Mouse (Mus musculus) kidney, postnatal 25 days (tissue): ENCODE data around the gene Scamp4.
A peak's percentile ranks its signal among the peaks of the same experiment; 100 is the strongest.

Source experiments
- DNase-seq, 2 experiments: peaks; one replicate each; pipeline ENCODE4 v3.0.0; 2021; ENCODE audit warnings: mixed read lengths in 2 of 2

Gene Scamp4

DNA sequence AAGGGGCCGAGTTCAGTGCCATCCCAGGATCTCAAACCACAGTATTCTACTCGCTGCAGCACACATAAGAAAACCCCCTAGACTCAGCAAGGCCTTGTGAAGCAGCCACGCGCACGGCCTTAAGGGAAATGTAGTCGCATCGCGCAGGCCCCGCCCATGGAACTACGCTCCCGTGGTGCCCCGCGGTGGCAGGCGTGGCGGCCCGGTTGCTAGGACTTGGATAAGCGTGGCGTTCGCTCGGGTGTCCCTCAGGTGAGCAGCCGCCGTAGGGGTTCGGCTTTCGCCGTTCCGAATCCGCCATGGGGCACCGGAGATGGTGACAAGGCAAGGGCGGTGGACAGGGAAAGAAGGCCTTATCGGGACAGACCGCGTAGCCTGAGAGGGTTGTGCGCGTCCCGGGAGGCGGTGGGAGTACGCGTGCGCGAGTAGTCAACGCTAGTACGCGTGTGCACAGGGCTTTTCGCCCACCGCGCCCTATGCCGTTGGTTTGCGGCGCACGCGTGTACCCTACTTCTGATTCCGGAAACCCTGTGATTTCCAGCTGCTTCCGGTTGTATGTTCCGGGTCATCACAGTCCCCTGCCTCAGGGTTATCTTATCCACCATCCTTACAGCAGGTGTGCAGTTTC, at the start of gene Scamp4, which contains the start of gene Adat3:
Gene Scamp4, plus strand, starts transcription at position 175 of the 628 bp plus-strand sequence.
Gene Adat3, plus strand, starts transcription at position 183 of the 628 bp plus-strand sequence.
- peak; percentile 96 to 97 for DNase-seq

DNA sequence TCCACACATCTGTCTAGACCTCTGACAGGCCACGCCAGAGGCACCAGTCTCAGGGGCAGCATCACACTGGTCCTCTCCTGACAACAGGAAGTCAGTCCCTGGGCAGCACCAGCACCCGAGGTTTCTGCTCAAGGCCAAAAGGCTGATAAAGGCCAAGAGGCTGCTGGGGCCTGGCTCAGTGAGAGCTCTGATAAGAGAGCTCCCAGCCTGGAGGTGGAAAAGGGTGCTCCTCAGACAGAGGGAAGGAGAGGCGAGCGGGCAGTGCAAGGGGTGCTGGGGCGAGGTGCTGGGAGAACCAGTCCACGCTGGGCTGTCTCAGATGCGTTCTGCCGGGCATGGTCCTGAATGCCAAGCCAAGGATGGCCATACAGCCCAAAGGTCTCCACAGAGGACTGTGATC, 49.1 kb upstream of the Scamp4 start:
- DNase-seq: no peak

DNA sequence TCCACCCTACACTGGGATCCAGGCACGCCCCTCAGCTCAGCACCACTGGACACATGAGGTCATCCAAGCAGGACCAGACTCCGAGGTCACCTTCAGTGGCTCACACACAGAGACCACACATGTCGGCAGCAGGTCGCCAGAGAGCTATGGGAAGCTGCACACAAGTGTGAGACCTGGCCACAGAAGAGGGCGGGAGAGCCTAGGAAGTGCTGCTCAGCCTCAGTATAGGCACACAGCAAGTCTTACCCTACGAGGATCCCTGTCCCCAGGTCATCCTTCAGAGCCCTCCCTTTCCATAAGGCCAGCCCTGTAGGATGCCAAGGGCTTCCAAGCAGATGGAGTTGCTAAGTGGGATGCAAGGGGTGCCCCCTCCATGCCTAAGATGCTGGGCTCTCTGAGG, 48.7 kb upstream of the Scamp4 start:
- no peak for DNase-seq

DNA sequence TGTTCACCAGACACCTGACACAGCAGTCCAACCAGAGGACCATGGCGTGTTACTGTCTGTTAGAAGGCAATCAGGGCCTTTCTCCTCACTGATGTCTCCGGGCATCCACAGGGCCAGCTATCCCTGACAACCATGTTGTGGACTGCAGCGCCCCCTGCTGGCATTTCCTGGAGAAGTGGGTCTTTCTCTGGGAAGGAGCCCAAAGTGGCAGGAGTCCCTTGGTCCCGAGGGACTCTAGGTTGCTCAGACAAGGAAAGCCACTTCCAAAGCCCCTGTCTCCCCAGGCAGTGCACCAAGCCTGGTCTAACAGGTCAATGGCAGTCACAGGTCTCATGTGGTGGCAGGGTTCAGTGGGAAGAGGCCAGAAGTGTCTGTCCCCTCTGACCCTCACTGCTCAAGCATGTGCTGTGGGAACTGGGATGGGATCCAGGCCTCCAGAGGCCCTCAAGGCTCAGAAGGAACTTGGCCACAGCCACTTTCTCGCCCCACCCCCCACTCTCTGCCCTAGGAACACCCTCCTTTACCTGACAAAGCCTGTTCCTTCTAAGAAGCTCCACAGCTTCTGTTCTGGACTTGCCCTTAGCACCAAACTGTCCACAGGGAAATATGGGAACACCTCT, 45.2 kb upstream of the Scamp4 start:
- DNase-seq: peak; percentile 90 to 93

DNA sequence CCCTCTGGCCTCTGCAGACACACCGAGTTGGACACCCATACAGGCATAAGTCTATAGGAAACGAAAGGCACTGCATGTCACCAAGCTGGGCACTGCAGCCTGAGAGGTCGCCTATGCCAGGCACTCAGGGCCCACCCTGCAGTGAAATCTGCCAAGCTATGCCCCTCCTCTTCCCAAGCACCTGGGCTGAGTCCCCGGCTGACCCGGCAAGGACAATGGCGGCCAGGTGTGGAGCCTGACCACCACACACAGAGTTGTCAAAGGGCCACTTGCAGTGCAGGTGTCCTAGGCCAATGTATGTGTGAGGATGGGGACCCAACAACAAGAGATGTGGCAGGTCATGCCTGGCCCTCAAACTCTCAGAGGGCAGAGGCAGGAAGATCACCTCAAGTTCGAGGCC, 43.2 kb upstream of the Scamp4 start:
- DNase-seq: no peak

DNA sequence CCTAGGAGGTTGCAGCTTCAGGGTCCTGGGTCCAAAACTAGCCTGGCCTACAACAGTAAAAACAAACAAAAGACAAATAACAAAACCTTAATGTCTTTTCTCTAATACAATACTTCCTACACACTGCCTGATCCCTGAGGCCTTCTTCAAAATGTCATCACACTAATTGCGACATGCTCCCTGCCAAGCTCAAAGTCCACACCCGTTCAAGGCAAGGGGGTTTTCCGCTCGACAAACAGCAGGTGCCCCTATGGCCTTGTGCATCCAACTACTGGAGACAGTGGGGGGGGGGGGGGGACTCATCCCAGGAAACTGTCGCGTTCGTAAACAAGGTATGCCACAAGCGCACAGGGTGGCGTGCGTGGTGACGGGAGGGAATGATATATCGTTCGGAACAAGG, 42.1 kb upstream of the Scamp4 start:
- peak; percentile 37 to 69 for DNase-seq

DNA sequence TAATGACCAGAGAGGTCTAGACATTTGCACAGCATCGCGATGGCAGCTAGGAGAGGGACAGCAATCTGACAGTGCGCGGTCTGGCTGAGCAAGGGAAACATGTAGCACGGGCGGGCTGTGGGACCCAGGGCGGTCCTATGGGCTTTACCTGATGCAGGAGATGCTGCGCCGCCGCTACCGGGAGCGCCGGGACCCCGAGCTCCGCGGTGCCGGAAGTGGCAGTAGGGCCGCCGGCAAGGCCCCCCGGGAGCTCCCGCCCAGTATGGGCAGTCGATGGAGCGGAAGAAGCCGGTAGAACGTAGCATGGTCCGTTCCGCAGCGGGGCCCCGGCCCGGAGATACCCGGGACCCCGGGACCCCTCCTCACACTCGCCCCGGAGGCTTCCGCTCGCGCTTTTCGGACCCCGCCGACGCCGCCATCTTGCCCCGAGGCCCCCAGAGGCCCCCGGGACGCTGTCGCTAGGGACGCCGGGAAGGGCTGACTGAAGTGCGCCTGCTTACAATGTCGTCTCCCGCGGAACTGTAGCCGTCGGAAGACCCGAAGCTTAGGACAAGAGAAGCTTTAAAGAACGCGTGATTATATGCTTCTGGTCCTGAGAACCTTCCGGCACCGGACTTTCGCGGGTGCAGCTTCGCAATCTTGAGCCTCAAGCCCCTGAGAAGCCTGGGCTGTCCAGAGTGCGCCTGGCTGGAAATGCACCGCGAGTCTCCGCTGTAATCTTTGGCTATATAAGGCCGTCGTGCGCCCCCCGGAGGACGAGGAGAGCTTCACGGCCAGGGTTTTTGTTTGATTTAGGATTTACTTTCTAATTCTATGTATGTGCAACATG, 41.3 kb upstream of the Scamp4 start, which contains the start of gene Rexo1:
Gene Rexo1, minus strand, starts transcription at position 445 of the 829 bp plus-strand sequence.
- peak; percentile 96 to 97 for DNase-seq

DNA sequence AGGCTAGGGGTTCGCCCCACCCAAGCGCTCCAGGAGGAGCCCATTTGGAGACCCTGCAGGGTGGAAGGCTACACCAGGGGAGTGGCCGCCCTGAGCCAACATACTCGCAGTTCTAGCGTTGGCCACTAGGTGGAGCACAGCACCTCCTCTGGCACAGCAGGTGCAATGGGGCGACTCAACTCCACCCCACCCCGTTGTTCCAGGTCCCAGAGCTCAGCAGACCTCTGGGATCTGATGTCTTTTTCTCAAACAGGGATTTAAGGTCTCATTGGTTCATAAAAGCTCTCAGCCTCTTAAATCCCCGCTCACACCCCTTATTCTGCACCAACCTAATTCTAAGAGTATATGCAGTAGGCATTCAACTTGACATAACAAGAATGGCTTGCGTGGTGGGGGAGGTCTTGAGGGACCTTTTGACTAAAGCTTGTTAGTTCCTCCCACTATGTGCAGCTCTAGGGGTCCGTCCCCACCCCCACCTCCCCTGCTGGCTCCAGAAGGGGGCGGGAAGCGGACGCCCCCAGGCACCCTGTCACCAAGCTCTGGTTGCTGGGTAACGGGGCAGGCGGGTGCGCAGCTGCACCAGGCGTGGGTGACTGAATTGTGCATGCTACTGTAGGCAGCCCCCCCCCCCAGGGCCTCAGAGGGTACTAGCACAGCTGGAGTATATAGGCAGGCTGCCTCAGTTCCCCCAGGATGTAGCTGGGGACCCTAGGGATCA, 36.1 kb upstream of the Scamp4 start:
- DNase-seq: peak; percentile 85 to 93

DNA sequence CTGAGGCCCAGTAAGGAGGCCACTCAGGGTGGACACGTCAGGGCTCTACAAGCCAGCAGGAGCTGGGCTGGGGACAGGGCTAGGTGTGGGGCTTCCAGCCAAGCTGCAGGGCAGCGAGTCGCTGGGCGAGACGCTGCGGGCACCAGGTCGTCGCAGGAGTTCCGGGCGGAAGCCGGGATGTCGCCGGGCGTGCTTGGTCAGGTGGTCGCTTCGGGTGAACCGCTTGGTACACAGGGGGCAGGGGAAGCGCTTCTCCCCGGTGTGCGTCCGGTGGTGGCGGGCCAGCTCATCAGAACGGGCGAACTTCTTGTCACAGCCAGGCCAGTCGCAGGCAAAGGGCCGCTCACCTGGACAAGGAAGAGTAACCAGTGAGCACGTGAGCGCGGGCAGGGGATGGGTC, 33.8 kb upstream of the Scamp4 start:
- DNase-seq: no peak

DNA sequence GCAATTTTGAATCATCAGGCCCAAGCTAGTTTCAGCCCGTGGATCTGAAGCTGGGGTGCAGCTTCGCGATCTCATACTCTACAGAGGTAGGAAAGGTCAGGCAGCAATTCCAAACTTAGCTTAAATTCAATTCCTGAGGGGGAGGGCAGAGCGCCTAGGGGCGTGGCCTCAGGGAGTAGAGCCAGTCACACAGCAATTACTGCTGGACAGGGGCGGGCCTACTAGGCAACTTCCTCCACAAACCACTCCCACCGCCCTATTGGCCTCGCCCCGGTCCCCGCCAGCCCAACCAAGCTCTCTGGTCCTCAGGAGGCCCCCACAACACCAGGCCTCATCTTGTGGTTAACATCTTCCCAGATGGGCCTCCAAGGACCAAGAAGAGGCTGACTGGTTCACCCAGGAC, 33.0 kb upstream of the Scamp4 start:
- DNase-seq: peak; percentile 76 to 87

DNA sequence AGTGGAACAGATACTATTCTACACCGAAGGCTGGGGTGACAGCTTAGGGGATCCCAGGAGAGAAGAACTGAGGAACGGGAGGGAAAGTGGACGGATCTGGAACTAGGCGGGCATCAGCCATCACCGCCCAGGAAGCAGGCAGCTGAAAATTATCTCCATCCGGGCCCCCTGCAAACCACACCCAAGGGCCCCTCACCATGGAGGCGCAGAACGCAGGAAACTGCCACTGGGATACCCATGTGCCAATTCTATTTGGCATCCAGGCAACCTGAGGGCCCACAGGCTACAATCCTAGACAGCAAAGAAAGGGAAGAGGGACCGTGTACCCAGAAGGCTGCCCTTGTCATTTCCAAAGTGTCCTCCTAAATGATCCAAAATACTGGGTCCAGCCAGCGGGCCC, 32.3 kb upstream of the Scamp4 start:
- DNase-seq: no peak

DNA sequence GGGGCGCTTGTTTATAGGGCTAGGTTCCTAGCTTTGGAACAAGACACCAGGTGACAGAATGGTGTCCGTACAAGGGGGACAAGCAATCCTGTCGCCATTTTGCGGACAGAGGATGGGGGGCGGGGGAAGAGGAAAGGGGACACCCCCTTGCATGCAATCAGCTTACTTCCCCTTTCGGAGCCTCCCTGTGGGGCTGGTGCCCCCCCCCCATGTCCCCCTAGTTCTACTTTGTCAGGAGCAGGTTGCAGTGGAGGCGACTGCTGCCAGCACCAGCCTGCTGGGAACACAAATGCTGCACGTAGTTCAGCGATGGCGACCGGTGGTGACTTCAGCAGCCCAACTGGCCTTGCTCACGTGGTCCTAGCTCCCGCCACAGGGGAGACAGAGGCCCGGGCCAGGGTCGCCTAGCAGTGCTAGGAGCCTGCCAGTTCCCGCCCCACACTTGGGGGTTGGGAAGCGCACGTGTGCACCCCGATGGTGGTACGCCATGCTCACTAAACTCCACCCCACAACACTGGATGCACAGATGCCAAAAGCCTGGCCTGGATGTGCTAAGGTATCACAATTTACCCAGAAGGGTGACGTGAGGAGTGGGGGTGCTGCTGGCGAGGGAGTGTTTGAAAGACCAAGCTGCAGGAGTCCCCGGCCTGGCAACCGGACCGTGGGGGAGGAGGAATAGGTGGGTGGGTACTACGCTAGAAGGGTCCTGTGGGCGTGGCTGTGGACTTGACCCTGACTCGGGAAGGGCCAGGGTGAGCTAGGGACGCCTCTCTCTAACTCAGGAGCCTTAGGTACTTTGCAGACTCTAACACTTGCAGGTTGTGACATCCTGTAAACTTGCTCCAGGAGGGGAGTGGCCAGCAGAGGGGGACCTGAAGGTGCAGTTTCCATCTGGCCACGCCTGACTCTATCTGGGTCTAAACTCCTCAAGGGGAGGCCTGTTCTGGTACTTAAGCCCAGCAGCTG, 31.5 kb upstream of the Scamp4 start:
- no peak for DNase-seq

DNA sequence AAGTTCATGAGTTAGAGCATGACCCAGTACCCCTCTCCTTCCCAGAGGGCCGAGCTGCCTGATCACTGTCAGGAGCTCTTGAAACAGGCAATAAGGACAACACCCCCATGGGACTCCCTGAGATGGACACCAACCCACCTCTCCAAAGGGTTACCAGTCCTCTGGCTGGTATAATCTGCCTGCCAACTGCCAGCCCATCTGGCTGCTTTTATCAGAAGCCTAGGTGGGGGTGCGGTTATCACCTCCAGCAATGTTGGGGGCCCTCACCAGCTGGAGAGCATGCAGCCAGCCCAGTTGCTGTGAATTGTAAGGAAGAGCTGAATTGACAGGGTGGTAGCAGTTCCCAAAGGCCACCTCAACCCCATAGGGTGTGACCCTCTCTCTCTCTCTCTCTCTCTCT, 30.2 kb upstream of the Scamp4 start:
- no peak for DNase-seq

DNA sequence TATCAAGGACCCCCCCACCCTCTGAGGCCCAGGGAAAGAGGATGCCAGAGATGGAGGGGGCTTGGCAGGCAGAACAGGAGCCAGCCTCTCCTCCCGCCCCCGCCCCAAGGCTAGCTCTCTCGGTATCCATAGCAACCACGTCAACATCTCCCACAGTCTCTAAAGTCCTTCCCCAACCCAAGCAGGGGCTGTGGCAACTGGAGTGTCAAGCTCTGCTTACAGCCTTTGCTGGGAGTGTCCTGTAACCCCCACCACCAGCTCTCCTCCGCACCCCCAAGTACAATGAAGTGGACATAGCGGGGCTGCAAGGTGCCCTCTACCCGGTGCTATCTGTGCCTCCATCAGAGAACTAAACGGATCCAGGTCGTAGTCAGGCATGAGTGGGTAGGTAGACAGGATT, 28.7 kb upstream of the Scamp4 start:
- DNase-seq: no peak

DNA sequence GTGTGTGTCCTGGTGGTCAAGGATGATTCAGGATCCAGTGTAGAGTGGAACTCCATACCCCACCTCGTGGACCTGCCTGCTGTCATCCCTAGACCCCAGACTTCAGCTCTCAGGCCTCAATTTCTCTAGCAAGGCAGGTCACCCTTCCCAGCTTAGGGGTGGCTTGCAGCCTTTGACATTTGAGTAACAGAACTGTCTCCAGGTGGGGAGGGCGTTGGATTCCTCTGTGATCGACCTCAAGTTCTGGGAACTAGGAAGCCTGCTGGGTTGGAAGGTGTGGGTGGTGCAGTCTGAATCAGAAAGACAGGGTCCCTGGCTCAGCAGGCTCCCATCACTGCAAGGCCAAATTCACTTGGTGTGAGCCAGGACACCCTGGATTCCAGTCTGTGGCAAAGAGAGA, 27.8 kb upstream of the Scamp4 start:
- no peak for DNase-seq

DNA sequence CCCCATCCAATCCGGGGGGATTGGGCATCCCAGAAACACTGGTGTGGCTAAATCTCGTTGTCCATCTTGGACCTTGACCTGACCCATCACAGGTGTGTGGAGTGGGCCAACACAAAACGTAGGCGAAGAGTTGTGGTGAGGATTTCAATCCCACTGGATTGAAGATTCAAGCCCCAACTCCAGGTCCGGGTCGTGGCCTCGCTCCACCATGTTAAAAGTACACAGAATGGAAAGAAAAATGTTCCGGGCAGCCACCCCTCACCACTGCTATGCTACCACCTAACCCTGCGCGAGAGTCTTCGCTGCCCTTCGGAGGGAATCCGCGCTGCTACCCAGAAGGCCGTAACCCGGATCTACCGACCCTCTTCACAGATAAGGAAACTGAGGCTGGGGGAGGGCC, 26.7 kb upstream of the Scamp4 start:
- no peak for DNase-seq

DNA sequence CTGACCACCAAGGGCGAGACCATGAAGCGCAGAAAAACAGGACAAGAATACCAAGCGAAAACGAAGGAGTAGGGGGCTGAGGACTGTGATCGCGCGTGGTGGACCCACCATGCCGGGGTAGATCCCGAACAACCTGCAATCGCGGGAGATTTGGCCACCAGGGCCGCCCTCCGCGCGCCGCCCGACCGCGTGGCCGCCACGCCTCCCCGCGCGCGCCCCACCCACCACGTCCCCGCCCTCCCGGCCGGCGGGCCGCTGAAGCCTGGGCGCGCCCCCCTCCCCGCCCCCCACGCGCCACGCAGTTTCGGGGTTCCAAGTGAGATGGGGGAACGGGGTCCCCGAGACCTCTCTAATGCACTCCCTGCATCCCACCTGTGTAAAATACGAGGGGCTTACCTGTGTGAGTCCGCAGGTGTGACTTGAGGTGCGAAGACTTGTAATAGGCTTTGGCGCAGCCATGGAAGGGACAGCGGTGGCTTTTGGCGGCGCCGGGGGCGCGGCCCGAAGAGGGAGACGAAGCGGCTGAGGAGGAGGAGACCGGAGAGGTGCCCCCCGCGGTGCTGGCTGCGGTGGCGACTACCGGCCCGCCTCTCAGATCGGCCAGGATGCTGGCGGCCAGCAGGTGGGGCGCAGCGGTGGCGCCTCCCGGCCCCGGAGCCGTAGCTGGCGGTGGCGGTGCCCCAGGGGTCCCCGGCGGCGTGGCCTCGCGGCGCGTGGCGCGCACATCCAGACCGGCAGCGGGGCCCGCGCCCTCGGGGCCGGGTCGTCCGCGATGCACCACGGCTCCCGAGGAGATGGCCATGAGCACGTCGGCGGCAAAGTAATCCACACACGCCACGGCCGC, 26.1 kb upstream of the Scamp4 start:
- DNase-seq: peak; percentile 51 to 77

DNA sequence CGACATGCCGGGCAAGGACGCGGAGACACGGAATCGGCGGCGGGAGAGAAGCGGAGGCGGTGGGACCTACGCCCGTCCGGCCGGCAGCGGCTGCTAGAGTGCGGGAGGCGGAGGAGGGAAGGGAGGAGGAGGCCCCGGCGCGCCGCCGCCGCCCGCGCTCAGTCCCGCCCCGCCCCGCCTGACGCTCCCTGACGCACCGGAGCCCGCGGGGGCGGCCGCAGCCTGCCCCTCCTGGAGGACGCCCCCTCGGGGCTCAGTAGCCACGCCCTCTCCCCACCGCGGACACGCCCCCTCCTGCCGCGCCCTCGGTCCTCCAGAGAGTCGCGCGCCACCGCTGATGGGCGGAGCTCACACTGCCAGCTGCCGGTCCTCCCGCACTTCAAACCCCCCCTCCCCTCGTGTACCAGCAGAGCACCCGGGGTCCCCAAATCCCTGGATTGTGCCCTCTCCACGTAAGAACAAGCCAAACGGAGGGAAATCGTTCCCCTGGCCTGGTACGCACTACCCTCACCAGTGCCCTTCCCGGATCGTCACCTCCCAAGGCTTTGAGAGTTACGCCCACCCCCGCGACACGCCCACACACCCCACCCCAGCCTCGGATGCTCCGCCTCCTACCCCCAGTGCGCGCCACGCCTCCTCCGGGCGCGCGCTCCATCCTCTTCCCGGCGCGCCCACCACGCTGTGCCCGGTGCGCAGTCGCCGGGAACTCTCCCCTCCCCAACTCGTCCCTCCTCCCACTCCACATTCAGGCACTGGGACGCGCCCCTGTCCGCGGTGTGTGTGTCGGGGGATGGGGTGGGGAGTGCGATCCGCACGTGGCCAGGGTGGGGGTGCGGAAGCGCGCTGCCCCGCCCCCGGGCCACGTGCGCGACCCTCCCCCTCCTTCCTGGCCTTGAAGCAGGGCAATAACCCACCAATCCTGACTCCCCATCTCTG, 25.2 kb upstream of the Scamp4 start, which contains the start of gene Klf16:
Gene Klf16, minus strand, starts transcription at position 127 of the 936 bp plus-strand sequence.
- DNase-seq: peak; percentile 98

DNA sequence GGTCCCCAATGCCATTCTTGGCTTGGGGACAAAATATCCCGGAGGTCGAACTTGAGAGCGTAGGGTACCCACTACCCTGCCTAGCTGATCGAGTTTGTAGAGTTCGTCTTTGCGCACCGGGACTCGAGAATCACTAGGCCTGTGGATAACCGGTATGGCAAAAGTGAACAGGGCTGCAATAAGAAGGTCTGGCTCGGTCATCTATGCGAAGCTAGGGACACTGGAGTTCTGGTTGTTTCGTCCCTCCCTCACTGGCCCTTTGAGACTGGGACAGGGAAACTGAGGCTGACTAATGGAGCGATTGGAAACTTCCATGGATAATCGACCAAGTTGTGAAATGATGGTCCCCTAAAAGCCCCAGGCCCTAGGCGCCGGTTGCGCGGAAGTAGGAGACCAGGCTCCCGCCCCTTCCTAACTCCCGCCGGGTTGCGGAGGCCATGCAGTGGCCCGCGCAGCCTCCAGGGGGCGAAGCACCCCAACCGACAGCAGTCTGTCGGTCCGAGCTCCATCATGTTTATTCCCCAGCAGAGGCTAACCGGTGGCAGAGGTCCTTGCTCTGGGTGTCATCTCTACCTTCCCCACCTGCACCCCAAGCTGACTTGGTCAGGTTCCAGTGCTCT, 24.4 kb upstream of the Scamp4 start:
- DNase-seq: peak; percentile 85 to 91
